Mouse (Mus musculus) heart, embryonic 13.5 days (tissue): ENCODE measurements at regions not wholly inside any gene's neighbourhood (a gene's known extent, or its start where the extent isn't known, plus 50 kb on each side); places are given as distances from the start of the nearest gene placed in this dataset.
"Not testable (repeated sequence)": the region's sequence is repeated elsewhere in the genome, so short reads cannot be mapped to it uniquely, and the experiment has no call there.

Experiments used
- ATAC-seq: fragments of 200-750 bp; cut with Nextera tagmentation; 2 replicates; pipeline ENCODE4 v1.8.0; 2017; ENCODE audit warnings: moderate TSS enrichment; ENCODE audit not compliant: insufficient number of reproducible peaks, low FRiP score, low TSS enrichment; ENCODE audit errors: extremely low read depth
- H3K27ac ChIP-seq: fragments of 300-500 bp; sonication (generic); replicated peaks from 2 replicates; pipeline ENCODE4 v1.5.1; 2015; ENCODE audit warnings: moderate library complexity, mild to moderate bottlenecking, inconsistent platforms
- H3K27me3 ChIP-seq: fragments of 300-500 bp; sonication (generic); replicated peaks from 2 replicates; pipeline ENCODE4 v1.6.1; 2015; ENCODE audit warnings: mild to moderate bottlenecking, inconsistent platforms
- H3K36me3 ChIP-seq: fragments of 300-500 bp; sonication (generic); 2 replicates; pipeline ENCODE4 v1.6.1; 2015; ENCODE audit warnings: mild to moderate bottlenecking, inconsistent platforms
- H3K4me1 ChIP-seq: fragments of 300-500 bp; sonication (generic); 2 replicates; pipeline ENCODE4 v1.6.1; 2015; ENCODE audit warnings: inconsistent platforms
- H3K4me2 ChIP-seq: fragments of 300-500 bp; sonication (generic); 2 replicates; pipeline ENCODE4 v1.6.1; 2015; ENCODE audit warnings: inconsistent platforms, mild to moderate bottlenecking, moderate library complexity
- H3K4me3 ChIP-seq: fragments of 300-500 bp; sonication (generic); 2 replicates; pipeline ENCODE4 v1.5.1; 2015; ENCODE audit warnings: moderate library complexity, mild to moderate bottlenecking, inconsistent platforms
- H3K9ac ChIP-seq: fragments of 300-500 bp; sonication (generic); 2 replicates; pipeline ENCODE4 v1.6.1; 2015; ENCODE audit warnings: inconsistent platforms, mild to moderate bottlenecking, moderate library complexity
- H3K9me3 ChIP-seq: fragments of 300-500 bp; sonication (generic); 2 replicates; pipeline ENCODE4 v1.6.1; 2016; ENCODE audit warnings: inconsistent platforms
- WGBS: fragments of 180-500 bp; shearing (Covaris S2); methylation state at CpG from one replicate; pipeline ENCODE4 v1.1.7; 2015; ENCODE audit warnings: mixed read lengths; 5-methylcytosine and 5-hydroxymethylcytosine counted together

DNA sequence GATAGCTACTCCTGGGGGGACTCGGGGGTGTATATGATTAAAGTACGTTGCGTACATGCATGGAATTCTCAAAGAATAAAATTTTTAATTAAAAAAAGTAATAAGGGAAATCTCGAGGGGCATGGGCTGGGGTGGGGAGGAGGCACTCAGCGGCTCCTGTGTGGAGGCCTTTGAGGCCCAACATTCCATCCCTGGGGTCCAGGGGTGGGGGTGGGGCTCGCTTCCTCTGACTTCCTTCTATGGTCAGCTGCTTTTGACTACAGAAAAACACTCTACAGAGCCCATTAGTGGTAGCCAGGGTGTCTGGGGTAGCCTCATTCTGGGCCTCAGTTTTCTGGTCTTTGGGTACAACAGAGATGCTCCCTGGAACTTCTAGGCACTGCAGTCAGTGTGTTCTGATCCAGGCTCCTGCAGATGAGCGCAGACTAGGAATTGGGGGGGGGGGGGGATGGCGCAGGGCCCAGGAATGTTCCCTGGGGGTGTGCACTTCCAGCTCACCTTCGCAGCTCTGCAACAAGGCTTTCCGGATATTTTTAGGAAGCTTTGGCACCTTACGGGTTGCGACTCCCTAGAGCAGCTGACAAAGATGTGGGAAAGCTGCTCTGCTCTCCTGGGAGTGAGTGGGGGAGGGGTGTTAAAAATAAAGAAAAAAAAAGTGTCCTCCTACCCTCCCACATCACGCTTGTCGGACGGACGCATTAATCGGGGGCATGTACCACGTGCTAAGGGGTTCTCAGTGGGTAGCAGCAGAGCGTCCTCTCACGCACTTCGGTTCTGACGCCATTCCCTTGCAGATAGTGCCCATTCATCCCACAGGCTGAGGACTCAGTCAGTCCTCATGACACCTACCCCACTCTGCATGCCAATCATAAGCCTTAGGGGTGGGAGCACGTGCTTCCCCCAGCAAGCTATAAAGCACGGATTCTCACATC is 89.1 kb downstream of the Rhob start:
- no peak overlapping the region for H3K27ac ChIP-seq
- H3K9ac ChIP-seq: peak overlapping the region; percentile 24

GRCm38 (mm10) chr12:8402084-8402483 is 88.9 kb downstream of the Hs1bp3 start:
- Histone ChIP-seq H3K27ac (peak overlapping the region; percentile 50), H3K36me3 (no peaks in the 10 kb centered on the region), H3K27me3 (no peaks in the 10 kb centered on the region), H3K4me1 (peaks cover 25% of the 10 kb centered on the region), H3K9ac (peak overlapping the region; percentile 21; the same call in 1 of the 2 replicates), H3K9me3 (no peaks in the 10 kb centered on the region), H3K4me2 (no peak overlapping the region), H3K4me3 (no peak overlapping the region)
- peak; percentile 51; the same call in 1 of the 2 replicates for ATAC-seq
- 34% methylated on average over 5 of the region's 5 CpGs for WGBS

More for the DNA sequence above, 89.1 kb downstream of the Rhob start:
- peak overlapping the region; percentile 58 for H3K4me2 ChIP-seq
- peak overlapping the region; percentile 19 for H3K4me3 ChIP-seq
- no peaks in the 10 kb centered on the region for H3K9me3 ChIP-seq
- WGBS: 21% methylated on average over 24 of the region's 24 CpGs
- no peaks in the 10 kb centered on the region for H3K36me3 ChIP-seq
- no peak for ATAC-seq
- peaks cover 16% of the 10 kb centered on the region for H3K4me1 ChIP-seq
- H3K27me3 ChIP-seq: no peaks in the 10 kb centered on the region

GRCm38 (mm10) chr12:8401376-8401775 is 88.1 kb downstream of the Hs1bp3 start:
- Histone ChIP-seq H3K9ac (no peak overlapping the region), H3K36me3 (no peaks in the 10 kb centered on the region), H3K27me3 (no peaks in the 10 kb centered on the region), H3K9me3 (no peaks in the 10 kb centered on the region), H3K27ac (no peak overlapping the region), H3K4me2 (no peak overlapping the region), H3K4me3 (no peak overlapping the region), H3K4me1 (peaks cover 25% of the 10 kb centered on the region)
- 81% methylated on average over 2 of the region's 2 CpGs for WGBS
- no peak for ATAC-seq

DNA sequence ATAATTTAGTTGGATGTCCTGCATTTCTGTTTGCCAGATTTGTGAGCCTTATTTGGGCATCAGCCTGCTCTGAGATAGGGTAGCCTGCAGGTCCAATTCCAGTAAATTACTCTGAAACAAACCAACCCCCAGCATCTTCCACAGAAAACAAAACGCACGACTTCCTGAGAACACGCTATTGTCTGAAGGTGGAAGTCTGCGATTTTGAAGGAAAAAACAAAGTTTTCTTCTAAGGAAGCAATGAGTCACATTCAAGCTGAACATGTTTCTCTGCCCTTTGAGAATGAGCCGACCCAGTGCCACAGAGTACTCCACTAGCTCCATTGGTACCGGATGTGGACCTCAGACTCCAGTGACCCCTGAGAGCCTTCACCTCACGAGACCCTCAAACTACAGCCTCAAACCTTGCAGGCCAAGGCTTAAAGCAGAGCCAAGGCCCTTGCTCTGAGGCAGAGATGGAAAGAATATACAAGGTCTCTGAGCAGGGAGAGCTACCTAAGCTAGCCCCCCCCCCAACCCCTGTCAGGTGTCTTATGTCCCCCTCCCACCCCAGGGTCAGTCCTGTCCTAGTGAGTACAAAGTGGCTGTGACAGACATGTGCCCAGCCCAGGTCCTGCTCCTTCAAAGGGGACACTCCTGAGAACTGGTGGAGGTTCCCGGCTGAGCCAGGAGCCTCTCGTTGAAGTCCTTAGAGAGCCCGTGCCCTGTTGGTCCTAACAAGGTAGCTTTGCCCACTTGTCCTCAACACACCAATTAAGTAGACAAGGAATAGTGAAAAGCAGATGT is 87.3 kb downstream of the Hs1bp3 start:
- no peak overlapping the region for H3K4me3 ChIP-seq
- WGBS: 68% methylated on average over 10 of the region's 10 CpGs
- peaks cover 29% of the 10 kb centered on the region for H3K4me1 ChIP-seq
- 0 out of 2 replicates have a peak overlapping the region, but pooled peaks have one; percentile 52 for H3K27ac ChIP-seq
- ATAC-seq: no peak; the same call in 1 of the 2 replicates
- H3K9ac ChIP-seq: no peak overlapping the region
- no peaks in the 10 kb centered on the region for H3K36me3 ChIP-seq
- no peaks in the 10 kb centered on the region for H3K9me3 ChIP-seq
- no peak overlapping the region for H3K4me2 ChIP-seq
- H3K27me3 ChIP-seq: no peaks in the 10 kb centered on the region

GRCm38 (mm10) chr12:8398852-8399251 is 85.6 kb downstream of the Hs1bp3 start:
- Histone ChIP-seq H3K4me1 (peaks cover 41% of the 10 kb centered on the region), H3K9ac (no peak overlapping the region), H3K9me3 (no peaks in the 10 kb centered on the region), H3K27ac (no peak overlapping the region), H3K4me3 (no peak overlapping the region), H3K27me3 (no peaks in the 10 kb centered on the region), H3K4me2 (no peak overlapping the region), H3K36me3 (no peaks in the 10 kb centered on the region)
- WGBS: 67% methylated on average over 3 of the region's 3 CpGs
- no peak for ATAC-seq

DNA sequence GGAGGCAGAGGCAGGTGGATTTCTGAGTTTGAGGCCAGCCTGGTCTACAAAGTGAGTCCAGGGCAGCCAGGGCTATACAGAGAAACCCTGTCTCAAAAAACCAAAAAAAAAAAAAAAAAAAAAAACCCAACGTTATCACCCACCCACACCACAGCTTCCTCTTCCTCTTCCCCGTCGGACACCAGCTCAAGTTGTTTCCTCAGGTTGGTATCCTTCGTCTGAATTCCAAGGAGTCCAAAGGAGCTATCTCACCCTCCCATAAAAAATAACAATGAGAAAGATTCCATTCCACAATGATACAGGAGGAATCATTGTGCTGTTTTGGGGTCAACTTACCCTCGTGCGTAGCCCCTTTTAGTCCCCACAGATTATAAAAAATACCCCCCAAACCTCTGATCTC is 83.2 kb downstream of the Hs1bp3 start:
- not testable (repeated sequence) for H3K27ac ChIP-seq, ATAC-seq, H3K27me3 ChIP-seq, H3K4me2 ChIP-seq, H3K36me3 ChIP-seq, H3K4me3 ChIP-seq, H3K9ac ChIP-seq, H3K9me3 ChIP-seq
- WGBS: 48% methylated on average over 6 of the region's 6 CpGs
- H3K4me1 ChIP-seq: peaks cover 26% of the 10 kb centered on the region

GRCm38 (mm10) chr12:8394894-8395297 is 81.7 kb downstream of the Hs1bp3 start:
- H3K27ac ChIP-seq: peak overlapping the region; percentile 78
- 55% methylated on average over 6 of the region's 6 CpGs for WGBS

GRCm38 (mm10) chr12:8393976-8394375 is 80.7 kb downstream of the Hs1bp3 start:
- Histone ChIP-seq H3K36me3 (no peaks in the 10 kb centered on the region), H3K27me3 (no peaks in the 10 kb centered on the region), H3K4me1 (peaks cover 16% of the 10 kb centered on the region), H3K9ac (no peak overlapping the region), H3K9me3 (no peaks in the 10 kb centered on the region), H3K4me3 (no peak overlapping the region), H3K27ac (no peak overlapping the region), H3K4me2 (no peak overlapping the region)
- no peak for ATAC-seq
- WGBS: 81% methylated on average over 3 of the region's 3 CpGs

More at GRCm38 (mm10) chr12:8394894-8395297, 81.7 kb downstream of the Hs1bp3 start:
- ATAC-seq: no peak
- H3K4me2 ChIP-seq: no peak overlapping the region
- H3K4me1 ChIP-seq: peaks cover 16% of the 10 kb centered on the region
- no peaks in the 10 kb centered on the region for H3K9me3 ChIP-seq
- no peak overlapping the region for H3K9ac ChIP-seq
- H3K27me3 ChIP-seq: no peaks in the 10 kb centered on the region
- no peaks in the 10 kb centered on the region for H3K36me3 ChIP-seq
- H3K4me3 ChIP-seq: no peak overlapping the region
